Mouse (Mus musculus) lung, postnatal 0 days (tissue): ENCODE results near the gene Hist2h2ab.
A peak's percentile ranks its signal among the peaks of the same experiment; 100 is the strongest.

ENCODE experiments used
- CTCF ChIP-seq: IDR thresholded peaks from 2 replicates; pipeline ENCODE4 v1.5.1; 2016; ENCODE audit warnings: antibody characterized with exemption, mild to moderate bottlenecking
- EP300 ChIP-seq: IDR thresholded peaks from 2 replicates; pipeline ENCODE4 v1.6.1; 2016; ENCODE audit warnings: antibody characterized with exemption, mild to moderate bottlenecking, control low read depth

DNA sequence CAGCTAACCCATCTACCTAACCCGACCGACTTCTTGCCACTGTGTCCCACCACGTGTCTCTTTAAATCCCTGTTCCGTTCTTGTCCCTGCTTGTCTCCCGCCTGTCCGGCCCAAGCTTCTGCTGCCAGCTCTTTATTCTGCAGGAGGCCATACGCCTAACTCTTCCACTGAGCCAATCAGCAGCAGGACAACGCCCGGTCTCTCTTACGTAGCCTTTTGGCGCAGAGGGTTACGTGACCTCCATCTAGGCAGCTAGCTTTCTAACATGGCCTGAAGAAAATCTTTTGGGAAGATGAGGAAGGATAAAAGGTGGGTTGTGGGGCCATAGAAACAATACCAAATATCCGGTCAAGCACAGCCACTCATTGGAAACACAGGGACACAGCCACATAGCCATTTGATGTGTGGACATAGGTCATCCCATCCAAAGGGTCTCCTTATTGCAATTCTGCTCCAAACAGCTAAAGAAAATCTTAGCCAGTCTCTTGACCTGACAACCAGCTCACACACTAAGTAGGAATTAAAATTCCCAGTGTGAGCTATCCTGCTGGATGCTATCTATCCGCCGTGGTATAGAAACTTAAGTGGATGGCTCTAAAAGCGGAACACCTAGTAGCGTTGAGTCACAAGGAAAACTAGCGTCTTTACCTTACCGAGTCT, 42.7 kb downstream of the Hist2h2ab start:
- 0 out of 2 replicates have a peak, but pooled peaks have one; percentile 0 for TF ChIP-seq CTCF
- TF ChIP-seq EP300: no peak
